Mouse (Mus musculus): Measurements from ENCODE around the gene Sesn3. TPM values are rescaled to one million over a fixed set of nuclear protein-coding genes. Genes with fewer than 3 reads are reported as not detected.

Sesn3 gene
- polyA plus RNA-seq, 1 experiment = 11.9 TPM

DNA sequence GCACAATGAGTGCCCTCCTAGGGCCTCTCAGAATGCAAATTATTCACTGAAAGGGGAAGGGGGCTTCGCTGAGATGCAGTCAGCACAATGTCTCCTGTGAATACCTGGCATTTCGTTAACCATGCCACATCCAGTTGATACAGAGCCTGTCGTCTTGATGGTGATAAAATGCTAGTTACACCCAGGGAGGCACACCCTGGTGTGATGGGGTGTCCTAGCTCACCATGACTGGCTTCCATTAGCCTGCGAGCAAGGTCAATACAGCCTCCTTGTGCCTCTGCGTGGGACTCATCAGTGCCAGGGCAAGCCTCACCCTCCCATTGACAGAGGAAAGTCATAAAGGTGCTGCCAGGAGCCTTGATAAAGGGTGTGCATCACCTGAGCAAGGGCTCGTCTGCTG is 80.0 kb downstream of the Sesn3 start:
- DNase-seq (ENCODE audit: low spot score) = no peak

DNA sequence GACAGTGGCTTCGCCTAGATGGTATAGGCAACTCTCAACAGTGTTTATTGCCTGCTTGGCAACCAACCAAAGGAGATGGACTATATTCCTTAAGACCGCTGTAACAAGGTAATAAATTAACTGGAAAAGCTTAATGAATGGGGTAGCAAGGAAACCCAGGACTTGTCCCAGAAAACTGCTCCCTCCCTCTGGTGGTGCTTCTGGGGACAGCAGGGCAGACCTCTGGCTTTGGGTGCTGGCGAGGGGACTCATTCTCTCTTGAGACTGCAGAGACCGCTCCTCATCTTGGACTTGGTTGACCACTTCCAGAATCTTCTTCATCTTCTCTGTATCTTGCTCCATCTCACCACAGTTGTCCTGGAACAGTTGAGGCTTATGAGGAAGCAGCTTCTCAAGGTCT is 82.2 kb downstream of the Sesn3 start:
- no peak for DNase-seq (ENCODE audit: low spot score)

DNA sequence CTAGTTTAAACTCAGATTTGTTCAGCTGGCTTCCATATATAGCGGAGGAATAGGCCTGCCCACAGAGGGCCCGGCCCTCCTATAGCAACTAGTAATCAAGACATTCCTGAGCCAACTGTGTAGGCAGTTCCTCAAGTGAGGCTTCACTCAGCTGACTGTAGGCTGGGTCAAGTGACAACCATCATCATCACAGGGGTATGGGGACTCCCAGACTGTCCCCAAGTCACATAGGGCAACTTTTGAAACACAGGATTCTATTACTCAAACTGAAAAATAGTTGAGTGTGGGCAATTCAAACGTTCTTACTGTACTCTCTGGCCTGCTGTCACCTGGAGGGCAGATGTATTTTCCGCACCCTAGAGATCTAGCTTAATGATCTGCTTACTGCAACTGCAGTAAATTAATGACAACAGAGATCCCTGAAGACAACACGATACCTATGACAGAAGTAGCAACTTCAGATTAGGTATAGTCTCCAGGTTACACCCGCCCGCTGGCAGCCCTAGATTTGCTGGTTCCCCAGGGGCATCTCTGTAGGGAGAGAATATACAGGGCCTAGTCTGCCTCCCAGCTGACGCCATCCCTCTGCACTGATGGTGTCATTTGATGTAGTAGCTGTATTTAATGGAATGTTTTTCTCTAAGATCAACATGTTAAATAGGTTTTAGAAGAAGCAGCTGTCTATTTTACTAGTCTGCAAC is 87.4 kb downstream of the Sesn3 start:
- no peak for DNase-seq (ENCODE audit: low spot score)

DNA sequence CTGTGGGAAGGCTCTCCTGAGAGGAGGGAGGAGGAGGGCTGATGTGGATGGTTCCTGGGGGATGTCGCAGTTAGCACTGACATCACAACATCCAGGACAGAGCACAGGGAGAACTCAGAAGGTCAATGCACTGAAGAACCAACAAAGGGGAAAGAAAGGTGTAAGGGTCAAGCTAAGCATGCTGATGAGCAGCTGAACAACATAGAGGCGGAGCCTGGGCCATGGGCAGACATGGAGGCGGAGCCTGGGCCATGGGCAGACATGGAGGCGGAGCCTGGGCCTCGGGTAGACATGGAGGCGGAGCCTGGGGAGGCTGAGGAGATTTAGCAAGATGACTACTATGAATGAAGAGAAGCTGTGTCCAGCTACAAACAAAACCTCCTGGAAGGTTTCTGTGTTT is 88.7 kb downstream of the Sesn3 start:
- no peak for DNase-seq (ENCODE audit: low spot score)

DNA sequence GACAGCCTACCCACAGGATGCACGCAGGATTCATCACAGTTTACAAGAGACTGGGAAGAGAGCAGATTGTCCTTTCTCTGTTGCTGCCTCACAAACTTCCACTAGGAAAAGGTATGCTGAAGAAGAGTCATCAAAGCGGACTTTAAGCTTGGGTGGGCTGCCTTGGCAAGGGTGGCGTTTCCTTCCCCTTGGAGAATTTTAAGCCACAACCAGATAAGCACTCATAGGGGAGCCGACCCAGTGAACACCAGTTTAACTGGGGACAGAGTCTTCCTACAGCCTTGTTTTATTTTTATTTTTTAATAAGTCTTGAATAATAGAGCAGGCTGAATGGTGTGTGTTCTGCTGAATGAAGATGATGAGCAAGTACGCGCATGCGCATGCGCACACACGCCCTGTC is 89.9 kb downstream of the Sesn3 start:
- no peak for DNase-seq (ENCODE audit: low spot score)

DNA sequence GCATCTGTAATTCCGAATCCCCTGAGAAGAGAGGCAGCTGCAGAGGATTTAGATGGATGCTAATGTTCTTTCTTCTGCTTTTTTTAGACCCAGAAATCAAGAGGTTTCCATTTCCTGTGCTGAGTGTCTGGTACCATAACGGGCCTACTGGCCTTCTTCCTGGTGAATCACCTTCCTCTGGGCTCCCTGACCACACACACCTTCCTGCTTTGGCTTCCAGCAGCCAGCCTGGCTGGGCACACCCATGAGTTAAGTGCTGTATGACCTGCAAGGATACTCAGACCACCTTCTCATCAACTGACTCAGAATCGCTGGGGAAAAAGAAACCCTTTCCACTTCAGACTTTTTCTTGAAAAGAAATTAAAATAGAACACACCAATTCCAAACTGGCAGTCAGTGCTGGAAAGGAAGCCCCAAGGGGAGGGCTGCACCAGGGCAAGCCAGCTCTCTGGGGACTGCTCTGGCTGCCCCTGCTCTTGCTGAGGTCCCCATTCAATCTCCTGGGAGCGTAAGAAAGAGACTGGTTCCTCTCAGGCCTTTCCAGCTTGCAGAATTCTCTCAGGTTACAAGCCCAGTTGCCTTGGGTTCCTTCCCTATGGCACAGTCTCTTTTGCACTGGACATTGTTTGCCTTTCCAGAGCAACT is 90.7 kb downstream of the Sesn3 start:
- DNase-seq (ENCODE audit: low spot score) = no peak

DNA sequence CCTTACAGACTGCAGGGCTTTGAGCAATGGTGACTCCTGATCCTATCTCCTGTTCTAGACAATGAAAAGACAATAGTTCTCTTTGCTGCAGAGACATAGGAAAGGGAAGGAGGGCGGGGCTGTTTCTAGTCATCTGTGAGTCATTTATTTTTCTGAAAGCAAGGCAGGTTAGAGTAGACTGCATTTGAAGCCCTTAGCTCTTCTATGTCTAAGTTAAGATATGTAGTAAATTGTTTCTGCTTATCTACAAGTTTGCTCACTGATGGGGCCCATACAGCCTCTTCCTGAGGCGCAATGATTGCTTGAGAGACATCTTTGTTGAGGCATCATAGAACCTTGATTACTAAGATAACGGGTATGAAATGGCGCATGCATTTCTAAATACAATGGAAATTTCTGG is 93.0 kb downstream of the Sesn3 start:
- DNase-seq (ENCODE audit: low spot score) = no peak

DNA sequence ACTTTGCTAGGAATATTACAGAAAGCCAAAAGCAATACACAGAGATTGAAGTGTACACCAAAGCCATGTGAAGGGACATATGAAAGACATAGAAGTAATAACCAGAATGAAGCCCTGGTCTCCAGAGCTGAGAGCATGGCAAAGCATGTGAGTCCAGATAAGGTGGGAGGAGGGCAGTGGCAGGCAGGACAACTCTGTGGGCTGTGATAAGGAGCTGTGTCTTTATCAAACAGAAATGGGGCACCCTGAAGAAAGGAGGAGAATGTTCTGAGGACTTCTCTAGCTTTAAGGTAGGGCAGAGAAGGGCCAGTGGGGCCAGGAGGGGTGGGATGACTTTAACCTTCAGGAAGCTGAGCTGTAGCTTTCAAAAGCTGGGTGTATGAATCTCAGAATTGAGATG is 94.4 kb downstream of the Sesn3 start:
- no peak for DNase-seq (ENCODE audit: low spot score)

DNA sequence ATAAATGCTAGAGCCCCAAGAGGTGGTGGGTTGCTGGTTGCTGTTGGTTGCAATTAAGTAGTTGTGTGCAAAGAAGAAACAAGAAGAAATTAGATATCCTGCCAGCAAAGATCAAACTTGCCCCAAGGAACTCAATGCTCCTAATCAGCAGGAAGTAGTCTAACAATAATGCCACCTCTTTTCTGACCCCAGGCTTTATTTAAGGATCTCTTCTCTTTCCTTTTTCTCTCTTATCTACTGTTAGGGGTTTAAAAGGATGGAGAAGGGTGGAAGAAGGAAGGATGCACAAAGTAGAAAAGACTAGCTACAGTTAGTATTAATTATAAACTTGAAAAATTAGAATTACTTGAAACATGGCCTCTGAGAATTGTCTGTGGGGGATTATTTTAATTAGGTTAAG is 97.6 kb downstream of the Sesn3 start:
- DNase-seq (ENCODE audit: low spot score) = no peak

DNA sequence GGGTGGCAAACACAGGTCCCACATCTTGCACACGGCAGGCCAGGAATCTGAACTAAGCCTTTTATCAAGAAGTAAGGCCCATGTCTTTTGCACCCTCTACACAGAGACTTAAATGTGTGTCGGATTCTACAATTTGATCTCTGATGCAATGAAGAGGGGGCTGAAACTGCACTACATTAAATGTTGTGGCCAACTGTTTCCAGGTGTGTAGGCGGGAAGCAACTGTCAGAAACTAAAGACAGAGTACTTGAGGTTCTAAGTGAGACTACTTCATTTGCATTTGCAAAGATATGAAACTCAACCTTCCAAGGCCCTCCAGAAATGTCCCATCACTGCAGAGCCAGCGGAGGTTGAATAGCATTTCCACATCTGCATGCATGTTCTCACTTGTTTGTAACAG is 101.3 kb downstream of the Sesn3 start:
- no peak for DNase-seq (ENCODE audit: low spot score)

DNA sequence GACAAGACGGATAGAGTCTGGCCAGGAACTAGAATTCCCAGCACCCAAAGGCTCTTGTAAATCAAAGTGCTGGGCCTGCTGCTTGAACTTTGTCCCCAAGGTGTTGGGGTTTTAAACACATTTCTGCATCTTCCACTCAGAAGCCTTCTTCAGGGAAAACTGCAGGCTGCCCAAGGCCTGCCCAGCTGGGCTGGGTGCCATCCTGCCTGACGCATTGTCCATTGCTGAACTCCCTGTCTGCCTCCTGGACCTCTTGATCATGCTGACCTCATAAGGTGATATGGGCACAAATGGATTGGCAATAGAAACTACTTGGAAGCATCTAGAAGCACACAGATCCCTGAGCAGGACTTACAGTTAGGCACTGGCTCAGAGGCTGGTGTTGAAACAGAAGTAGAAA is 103.3 kb downstream of the Sesn3 start:
- no peak for DNase-seq (ENCODE audit: low spot score)

DNA sequence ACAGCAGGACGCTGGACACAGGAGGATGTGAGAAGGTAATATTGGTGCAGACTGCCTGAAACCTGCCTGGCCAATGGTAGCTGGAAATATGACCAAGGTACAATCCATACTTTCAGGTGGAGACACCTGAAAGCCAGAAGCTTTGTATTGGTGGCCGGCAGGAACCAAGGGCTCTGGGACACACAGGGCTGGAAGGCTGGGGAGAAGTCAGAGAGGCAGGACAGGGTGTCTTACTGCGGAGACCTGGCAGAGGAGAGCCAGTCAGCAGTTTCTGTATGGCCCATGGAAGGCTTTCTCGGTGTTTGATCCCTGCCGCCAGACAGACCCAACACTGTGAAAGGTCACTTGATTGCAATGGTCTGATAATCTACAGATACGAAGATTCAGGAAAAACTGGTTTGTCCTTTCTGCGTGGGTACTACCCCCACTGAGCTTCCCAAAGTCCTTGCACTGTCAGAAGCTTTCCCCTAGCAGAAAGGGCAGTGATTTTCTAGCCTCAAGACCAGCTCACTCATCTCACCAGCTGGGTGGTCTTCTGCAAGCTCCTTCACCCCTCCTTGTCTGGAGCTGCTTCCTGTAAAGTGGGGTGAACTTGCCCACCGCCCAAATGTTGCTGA is 105.0 kb downstream of the Sesn3 start:
- DNase-seq (ENCODE audit: low spot score) = no peak

DNA sequence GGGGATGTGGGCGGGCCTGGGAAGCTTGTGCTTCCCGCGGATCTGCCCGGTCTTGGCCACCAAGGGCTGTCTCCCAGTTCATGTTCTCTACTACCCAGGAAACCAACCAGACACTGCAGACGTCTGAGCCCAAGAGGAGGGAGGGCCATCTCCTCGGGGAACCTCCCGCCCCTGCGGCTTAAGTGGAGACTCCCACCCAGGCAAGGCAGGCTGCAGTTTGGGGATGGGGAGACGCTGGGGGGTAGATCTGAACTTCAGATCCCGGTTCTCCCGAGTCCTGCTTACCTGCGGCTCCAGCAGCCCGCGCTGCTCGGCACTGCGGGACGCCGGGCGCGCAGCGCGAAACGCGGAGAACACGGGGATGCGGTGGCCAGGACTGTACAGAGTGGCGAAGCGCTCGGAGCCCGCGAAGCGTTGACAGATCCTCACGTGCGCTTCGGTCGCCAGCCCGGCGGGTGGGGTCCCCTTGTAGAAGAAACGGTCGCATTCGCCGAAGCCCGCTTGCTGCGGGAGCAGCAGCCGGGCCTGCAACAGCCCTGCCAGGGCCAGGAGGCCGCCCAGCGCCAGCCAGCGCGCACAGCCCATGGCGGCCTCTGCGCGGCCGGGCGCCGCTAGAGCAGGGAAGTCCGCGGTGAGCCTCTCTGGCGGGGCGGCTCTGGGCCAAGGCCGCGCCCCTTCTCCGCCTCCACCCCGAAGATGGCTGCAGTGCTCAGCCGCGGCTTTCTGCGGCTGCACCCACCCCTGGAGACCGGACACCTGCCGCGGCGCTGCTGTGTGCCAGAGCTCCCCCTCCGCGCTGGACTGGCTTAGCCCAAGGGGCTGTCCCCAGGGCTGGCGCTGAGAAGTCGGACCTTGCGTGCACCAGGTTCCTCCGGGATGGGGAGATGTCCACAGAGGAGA is 105.8 kb downstream of the Sesn3 start:
- DNase-seq (ENCODE audit: low spot score) = peak; percentile 85

DNA sequence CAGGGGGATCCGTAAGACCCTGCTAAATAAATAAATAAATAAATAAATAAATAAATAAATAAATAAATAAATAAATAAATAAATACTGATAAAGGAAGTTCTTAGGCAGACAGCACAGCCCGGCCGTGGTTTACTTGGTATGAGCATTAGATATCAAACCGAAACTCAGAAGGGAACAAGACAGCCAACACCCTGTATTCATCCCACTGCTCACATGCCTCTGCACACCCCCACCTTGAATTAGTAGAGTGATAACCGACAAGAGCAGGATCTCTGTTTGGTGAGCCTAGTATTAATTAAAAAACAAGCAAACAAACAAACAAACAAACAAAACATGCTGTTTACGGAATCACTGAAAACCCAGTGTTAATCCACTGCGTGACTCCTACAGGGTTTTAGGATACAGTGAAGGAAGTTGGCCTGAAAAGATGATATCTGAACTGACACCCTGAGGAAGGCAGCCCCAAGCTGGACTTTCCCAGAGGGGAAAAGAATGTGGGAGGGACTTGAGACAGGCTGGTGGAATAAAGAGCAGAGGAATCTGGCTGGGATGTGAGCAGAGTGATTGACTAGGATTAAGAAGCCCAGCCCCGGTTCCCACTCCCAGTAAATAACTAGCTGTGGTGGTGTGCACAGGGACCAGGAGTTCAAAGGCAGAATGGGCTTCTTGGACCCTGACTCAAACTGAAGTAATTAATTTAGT is 106.6 kb downstream of the Sesn3 start, which contains the start of gene Endod1:
Endod1 (minus strand) TSS at position 155 of the 703 bp plus-strand sequence.
- DNase-seq (ENCODE audit: low spot score) = no peak

DNA sequence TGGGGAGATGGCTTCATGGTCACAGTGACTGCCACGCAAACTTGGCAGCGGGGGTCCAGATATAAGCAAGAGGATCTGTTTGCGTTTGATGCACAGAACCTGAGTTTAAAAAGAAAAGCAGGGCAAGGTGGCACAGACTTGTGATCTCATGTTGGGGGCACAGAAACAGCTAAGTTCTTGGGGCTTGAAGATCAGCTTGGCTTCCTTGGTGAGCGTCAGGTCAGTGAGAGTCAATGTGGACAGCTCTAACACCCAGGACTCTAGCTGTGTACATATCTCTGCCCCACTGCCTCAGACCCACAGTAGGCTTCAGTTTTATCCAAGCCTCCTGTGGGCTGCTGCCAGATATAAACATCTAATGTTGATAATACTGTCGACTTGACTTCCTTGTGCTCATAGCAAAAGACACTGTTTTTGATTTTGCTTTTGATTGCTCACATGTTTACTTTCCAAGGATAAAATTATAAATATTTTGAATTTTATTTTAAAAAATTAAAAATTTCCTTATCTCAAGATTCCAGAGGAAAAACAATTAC is 107.5 kb downstream of the Sesn3 start:
- no peak for DNase-seq (ENCODE audit: low spot score)

Other genes starting within 250 kb of the Sesn3 start
- 40.2 and 44.1 TPM in 2 replicates for gene Endod1, start 106.4 kb downstream of the Sesn3 start, polyA plus RNA-seq (2012; rRNA removed)
- 0.19 and 0.27 TPM in 2 replicates for gene Kdm4d, start 225.4 kb downstream of the Sesn3 start, polyA plus RNA-seq (2012; rRNA removed)
- 107 and 118 TPM in 2 replicates for gene Cwc15, start 225.6 kb downstream of the Sesn3 start, polyA plus RNA-seq (2012; rRNA removed)

All from urinary bladder, adult 2 months (tissue).